Mouse (Mus musculus) cortical plate, adult 2 months (tissue): ENCODE data around the gene Atp2a2. TPM values are rescaled to one million over a fixed set of nuclear protein-coding genes. Genes with fewer than 3 reads are reported as not detected.

ENCODE experiments used
- H3K27ac ChIP-seq: fragments of 200-500 bp; 2 replicates; pipeline ENCODE4 v1.5.1; 2012; ENCODE audit warnings: low read length, control low read depth, inconsistent platforms; ENCODE audit not compliant: insufficient read depth
- H3K4me1 ChIP-seq: fragments of 200-500 bp; 2 replicates; pipeline ENCODE4 v1.6.1; 2011; ENCODE audit warnings: low read length; ENCODE audit not compliant: control insufficient read depth, insufficient read depth
- H3K4me3 ChIP-seq: fragments of 200-500 bp; 2 replicates; pipeline ENCODE4 v1.5.1; 2011; ENCODE audit warnings: mild to moderate bottlenecking, low read length, control low read depth; ENCODE audit not compliant: insufficient read depth
- CTCF ChIP-seq: fragments of 200-500 bp; IDR thresholded peaks from 2 replicates; pipeline ENCODE4 v1.5.1; 2011; ENCODE audit warnings: mild to moderate bottlenecking, control low read depth, low read length; ENCODE audit not compliant: insufficient read depth; ENCODE audit errors: extremely low read depth
- POLR2A ChIP-seq: fragments of 200-500 bp; IDR thresholded peaks from 2 replicates; pipeline ENCODE4 v1.6.1; 2011; ENCODE audit warnings: mild to moderate bottlenecking, low read length, control low read depth; ENCODE audit not compliant: insufficient read depth; ENCODE audit errors: extremely low read depth
- polyA plus RNA-seq: library from polyadenylated mRNA; depleted of rRNA; stranded (reverse); fragments of >200 nt; gene quantifications from 2 replicates; pipeline ENCODE4 v1.2.3, GENCODE M21; 2012

The Atp2a2 gene
- polyA plus RNA-seq, 1 experiment = 354 TPM

- Histone ChIP-seq H3K27ac (no peak overlapping the region), H3K4me1 (no peaks in the 10 kb centered on the region; the same call in none of the 2 replicates), H3K4me3 (no peak overlapping the region)
- TF ChIP-seq POLR2A (no peak), CTCF (no peak)
Observed at GRCm38 (mm10) chr5:122510651-122511157, 8.7 kb upstream of the Atp2a2 start.

GRCm38 (mm10) chr5:122509608-122510007 is 7.6 kb upstream of the Atp2a2 start:
- H3K4me1 ChIP-seq = no peaks in the 10 kb centered on the region; the same call in none of the 2 replicates
- no peak for TF ChIP-seq POLR2A
- no peak for TF ChIP-seq CTCF
- no peak overlapping the region for H3K27ac ChIP-seq
- no peak overlapping the region for H3K4me3 ChIP-seq

- no peak overlapping the region for H3K27ac ChIP-seq
- no peaks in the 10 kb centered on the region; the same call in 1 of the 2 replicates for H3K4me1 ChIP-seq
Observed at GRCm38 (mm10) chr5:122508861-122509306, 6.9 kb upstream of the Atp2a2 start.

DNA sequence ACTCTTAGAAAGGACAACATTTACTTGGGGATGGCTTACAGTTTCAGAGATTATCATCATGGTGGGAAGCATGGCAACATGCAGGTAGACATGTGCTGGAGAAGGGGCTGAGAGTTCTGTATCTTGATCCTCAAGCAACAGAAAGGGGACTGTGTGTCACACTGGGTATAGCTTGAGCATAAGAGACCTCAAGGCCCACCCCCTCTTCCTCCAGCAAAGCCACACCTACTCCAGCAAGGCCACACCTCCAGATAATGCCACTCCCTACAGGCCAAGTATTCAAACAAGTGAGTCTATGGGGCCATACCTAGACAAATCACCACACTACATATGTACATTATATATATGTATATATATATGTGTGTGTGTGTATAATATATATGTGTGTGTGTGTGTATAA is 5.4 kb upstream of the Atp2a2 start:
- H3K4me1 ChIP-seq = peaks cover 6% of the 10 kb centered on the region
- H3K4me3 ChIP-seq = no peak overlapping the region
- H3K27ac ChIP-seq = no peak overlapping the region
- no peak for TF ChIP-seq CTCF
- no peak for TF ChIP-seq POLR2A

More at GRCm38 (mm10) chr5:122508861-122509306, 6.9 kb upstream of the Atp2a2 start:
- no peak overlapping the region for H3K4me3 ChIP-seq
- TF ChIP-seq CTCF (no peak), POLR2A (no peak)

- no peak overlapping the region for H3K27ac ChIP-seq
- H3K4me3 ChIP-seq = no peak overlapping the region
- TF ChIP-seq CTCF = 0 out of 2 replicates have a peak, but pooled peaks have one; percentile 12
- no peak for TF ChIP-seq POLR2A
- H3K4me1 ChIP-seq = peaks cover 6% of the 10 kb centered on the region
Observed at GRCm38 (mm10) chr5:122506462-122506861, 4.4 kb upstream of the Atp2a2 start.

- no peak overlapping the region for H3K27ac ChIP-seq
- H3K4me3 ChIP-seq = no peak overlapping the region
- no peak for TF ChIP-seq POLR2A
- no peak for TF ChIP-seq CTCF
- H3K4me1 ChIP-seq = peaks cover 6% of the 10 kb centered on the region
Observed at GRCm38 (mm10) chr5:122505554-122505953, 3.5 kb upstream of the Atp2a2 start.

DNA sequence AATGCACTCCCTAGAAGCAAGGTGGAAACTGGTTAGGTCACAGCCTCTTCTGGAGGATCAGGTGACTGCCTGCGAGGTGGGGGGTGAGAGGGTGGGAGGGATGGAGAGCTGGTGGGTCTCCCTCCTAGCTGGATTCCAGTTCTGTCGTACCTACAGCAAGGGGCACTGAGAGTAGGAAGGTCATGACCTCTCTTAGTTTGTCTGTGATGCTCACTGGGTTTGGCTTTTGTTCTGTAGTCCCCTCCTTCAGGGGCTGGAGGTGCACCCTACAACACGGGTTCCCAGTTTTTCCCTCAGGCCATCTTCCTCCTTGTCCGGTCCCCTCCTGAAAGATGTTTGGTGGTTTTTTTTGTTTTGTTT is 1.7 kb upstream of the Atp2a2 start:
- Histone ChIP-seq H3K4me1 (peaks cover 6% of the 10 kb centered on the region), H3K27ac (peak overlapping the region; percentile 97), H3K4me3 (no peak overlapping the region)
- TF ChIP-seq CTCF = no peak
- no peak for TF ChIP-seq POLR2A

GRCm38 (mm10) chr5:122503015-122503759 is 1.2 kb upstream of the Atp2a2 start:
- peak overlapping the region; percentile 97 for H3K27ac ChIP-seq
- no peak for TF ChIP-seq CTCF
- no peak for TF ChIP-seq POLR2A
- H3K4me3 ChIP-seq = peak overlapping the region; percentile 69
- peaks cover 6% of the 10 kb centered on the region for H3K4me1 ChIP-seq

- peak overlapping the region; percentile 100 for H3K27ac ChIP-seq
- TF ChIP-seq CTCF (no peak), POLR2A (no peak)
- peak overlapping the region; percentile 69 for H3K4me3 ChIP-seq
- peaks cover 10% of the 10 kb centered on the region for H3K4me1 ChIP-seq
Observed at GRCm38 (mm10) chr5:122501101-122502076, 636 bp downstream of the Atp2a2 start.
